Mouse (Mus musculus) lung, postnatal 14 days (tissue): ENCODE data around the gene Fkbp5.

Source experiments
- DNase-seq: peaks from one replicate; pipeline ENCODE4 v3.0.0; 2021

Fkbp5 gene

GRCm38 (mm10) chr17:28500465-28500864, 16.9 kb downstream of the Fkbp5 start:
- DNase-seq = no peak

- no peak for DNase-seq
Measured at GRCm38 (mm10) chr17:28499190-28499589, 18.1 kb downstream of the Fkbp5 start.

GRCm38 (mm10) chr17:28495832-28496231, 21.5 kb downstream of the Fkbp5 start:
- no peak for DNase-seq

DNA sequence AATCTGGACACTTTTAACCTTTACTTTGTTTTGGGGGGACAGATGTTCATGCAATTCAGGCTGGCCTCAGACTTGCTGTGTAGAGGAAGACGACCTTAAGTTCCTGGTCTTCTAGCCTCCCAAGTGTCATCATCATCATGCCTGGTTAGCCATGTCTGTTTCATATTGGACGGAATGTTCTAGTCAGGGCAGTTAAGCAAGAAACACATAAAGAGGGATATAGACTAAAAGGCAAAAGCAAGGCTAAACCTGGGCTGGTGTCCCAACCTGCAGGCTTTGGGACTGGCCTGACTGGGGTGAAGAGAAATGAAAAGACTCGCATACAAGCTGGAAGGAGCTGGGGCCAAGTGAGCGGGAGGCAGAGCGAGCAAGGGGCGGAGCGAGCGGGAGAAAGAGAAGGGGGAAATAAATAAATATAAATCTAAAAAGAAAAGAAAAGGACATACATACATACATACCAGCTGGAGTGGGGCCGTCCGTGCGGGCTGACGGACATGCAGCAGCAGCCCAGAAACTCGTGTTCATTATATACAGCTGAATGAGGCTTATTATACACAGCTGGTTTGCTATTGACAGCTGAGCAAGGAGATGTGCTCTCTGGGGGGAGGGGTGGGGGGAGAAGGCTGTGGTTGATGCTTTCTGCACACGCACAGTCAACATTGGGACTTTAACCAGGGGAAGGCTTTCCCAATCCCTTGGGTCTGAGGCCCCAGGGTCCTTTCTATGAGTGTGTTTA, 26.1 kb downstream of the Fkbp5 start:
- DNase-seq = no peak

DNA sequence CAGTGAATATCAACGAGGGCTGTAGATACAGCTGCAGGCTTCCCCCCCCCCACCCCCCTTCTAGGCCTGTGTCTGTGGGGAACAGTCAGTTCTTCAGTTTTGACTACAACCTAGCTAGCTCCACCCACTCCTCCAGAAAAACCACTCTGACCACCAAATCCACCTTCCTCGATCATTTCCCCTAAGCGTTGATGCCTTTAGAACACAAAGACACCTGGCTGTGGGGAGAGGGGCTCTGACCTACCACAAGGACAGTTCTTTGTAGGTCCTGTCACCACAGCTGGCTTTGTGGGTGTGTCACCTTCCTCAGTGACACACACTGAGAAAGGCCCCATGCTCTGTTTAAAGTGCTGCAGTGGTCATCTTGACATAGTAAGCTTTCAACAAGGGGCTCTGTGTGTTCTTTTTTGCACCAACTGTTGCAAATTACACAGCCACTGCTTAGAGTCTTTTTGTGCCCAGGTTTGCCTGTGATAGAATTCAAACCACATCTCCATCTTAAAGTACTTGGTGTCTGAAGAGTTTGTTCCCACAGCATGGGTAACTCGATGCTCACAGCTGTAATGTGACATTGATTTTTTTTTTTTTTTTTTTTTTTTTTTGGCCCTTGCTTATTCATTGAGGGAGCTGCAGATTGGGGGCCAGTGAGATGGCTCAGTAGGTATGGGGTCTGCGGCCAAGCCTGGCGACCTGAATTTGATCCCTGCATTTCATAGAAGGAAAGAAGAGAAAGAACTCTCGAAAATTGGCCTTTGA, 28.9 kb downstream of the Fkbp5 start:
- no peak for DNase-seq

DNA sequence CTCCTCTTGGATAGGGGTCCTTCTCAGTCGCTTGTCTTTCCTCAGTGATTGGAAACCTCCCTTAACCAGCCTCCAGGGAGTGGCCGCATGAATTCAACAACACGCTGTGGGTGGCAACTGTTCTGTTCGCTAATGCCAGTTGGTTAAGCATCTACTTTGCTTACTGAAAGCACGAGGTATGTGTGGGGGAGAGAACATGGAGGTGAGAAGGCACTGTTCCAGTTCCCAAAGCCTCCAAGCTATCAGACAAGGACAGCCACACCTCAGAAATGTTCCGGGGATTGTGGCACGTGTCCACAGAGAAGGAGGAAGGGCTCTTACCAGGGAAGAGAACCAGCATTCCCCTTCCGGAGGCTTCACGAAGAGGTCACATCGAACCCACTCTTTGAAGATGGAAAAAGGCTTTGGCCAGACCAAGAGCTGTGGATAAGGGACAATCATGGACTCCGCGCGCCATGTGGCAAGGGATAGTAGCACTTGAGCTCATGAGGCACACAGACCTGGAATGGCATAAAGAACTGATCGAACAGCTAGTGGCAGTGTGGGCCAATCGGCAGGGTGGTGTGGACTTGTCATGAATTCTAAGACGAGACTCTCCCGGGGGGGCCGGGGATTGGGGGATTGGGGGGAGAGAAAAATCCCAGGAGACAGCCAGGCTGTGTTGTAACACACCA, 29.6 kb downstream of the Fkbp5 start:
- DNase-seq = no peak

GRCm38 (mm10) chr17:28486720-28487119, 30.6 kb downstream of the Fkbp5 start:
- no peak for DNase-seq

DNA sequence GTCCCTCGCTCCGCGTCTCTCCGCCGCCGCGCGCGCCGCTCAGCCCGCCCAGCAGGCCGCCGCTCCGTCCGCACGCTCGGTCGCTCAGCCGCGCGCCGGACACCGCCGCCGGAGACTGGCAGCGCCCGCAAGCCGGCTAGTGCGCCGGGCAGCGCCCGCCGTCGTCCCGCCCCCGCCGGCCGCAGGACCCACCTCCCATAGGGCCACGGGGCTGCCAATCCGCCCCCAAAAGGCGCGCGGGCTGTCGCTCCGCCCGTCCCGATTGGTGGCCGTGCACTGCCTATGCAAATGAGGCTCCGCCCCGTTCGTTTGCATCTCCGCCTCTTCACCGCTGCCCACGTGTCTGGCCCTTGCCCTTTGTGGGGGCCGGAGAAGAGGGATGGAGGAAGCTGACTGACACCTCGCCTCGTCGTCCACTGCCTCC, 31.3 kb downstream of the Fkbp5 start:
- DNase-seq = peak; percentile 98

GRCm38 (mm10) chr17:28485446-28485948, 31.8 kb downstream of the Fkbp5 start:
- peak; percentile 45 for DNase-seq

- peak; percentile 54 for DNase-seq
Measured at GRCm38 (mm10) chr17:28484704-28485445, 32.5 kb downstream of the Fkbp5 start.

DNA sequence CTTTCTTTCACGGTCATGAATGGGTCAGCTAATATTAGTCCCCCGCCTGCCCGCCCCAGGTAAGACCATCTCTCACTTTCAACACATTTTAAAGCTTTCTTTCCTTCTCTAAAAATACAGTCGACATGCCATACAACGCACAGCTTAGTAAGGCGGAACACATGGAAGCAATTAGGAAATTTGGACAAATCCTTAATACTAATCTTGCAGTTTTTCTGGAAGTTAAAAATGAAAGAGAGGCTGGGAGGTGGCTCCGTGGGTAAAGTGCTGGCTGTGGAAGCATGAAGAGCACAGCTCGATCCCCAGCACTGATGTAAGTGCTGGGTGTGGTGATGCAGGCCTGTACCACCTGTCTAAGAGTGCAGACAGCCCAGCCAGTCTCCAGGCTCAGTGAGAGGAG, 39.9 kb downstream of the Fkbp5 start:
- no peak for DNase-seq

GRCm38 (mm10) chr17:28476441-28476840, 40.9 kb downstream of the Fkbp5 start:
- no peak for DNase-seq

DNA sequence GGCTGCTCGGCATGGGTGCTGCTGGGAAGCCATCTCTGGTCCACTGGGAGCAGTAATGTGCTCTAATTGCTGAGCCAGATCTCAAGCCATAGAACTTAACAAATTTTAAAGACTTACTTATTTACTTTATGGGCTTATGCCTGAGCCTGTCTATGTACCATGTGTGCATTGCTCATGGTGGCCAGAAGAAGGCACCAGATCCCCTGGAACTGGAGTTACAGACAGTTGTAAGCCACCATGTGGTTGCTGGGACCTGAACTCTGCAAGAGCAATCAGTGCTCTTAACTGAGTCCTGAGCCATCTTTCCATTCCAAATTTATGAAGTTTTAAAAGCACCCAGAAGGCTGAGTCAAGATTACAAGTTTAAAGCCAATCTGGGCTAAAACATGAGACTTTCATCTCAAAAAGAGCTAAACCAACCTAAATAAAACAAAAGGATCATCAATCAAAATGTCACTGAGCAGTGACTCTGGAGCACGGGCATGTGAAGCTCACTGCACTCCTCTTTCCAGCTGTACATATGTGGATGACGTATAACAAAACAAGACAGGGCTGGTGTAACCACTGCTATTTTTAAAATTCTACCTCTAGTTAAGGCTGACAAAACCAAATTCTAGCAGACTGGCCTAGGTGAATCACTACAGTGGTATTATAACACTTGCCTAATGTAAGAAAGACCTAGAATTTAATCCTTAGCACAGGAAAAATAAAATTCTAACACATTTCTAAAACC, 41.6 kb downstream of the Fkbp5 start:
- DNase-seq = no peak

DNA sequence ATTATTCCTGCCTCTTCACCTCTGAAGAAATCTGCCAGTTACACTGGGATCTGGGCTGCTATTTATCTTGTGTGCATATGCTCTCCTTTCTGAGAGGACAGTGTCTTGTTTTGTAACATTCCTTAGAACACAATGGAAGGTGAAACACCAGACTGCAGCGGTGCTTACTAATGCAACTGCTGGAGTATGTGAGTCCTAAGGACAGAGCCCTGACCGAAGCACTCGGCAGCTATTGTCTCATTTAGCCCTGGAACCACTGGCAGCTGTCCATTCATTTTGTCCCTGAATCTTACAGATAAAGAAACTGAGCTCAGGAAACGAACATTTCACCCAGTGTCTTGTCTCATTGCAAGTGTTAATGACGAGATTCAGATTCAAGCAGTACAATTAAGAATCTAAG, 44.6 kb downstream of the Fkbp5 start:
- DNase-seq = no peak

DNA sequence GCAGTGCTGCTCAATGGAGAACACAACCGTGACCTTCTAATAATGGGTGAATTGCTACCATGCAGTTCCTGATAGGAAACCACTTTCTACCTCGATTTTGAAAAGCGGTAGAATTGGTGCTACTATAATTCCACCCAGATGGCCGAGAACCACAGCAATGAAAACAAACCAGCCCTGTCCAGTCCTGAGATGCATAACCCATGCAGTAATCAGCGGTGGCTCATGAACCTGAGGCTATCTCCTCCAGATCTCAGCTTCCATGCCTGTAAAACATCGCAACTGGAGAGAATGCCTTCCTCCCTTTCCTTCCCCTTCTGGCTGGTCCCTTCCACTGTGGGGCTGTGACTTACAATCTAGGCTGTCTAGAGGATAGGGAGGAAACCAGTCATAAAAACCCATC, 46.5 kb downstream of the Fkbp5 start:
- no peak for DNase-seq

DNA sequence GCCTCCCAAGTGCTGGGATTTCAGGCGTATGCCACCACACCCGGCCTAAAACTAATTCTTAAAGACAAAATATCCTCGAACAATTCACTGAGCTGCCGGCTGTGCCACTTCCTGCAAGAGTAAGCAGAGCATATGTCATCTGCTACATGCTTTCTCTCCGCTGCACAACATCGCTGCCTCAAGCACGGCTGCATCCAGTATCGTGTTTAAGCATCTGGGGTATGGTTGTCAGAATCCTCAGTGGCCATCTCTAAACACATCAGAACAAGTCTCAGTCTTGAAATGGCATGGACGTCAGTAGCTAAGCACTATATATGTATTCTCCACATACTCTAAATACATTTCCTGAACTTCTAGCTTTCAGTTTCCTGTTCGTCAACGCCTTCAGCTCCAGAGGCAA, 49.6 kb downstream of the Fkbp5 start:
- no peak for DNase-seq

DNA sequence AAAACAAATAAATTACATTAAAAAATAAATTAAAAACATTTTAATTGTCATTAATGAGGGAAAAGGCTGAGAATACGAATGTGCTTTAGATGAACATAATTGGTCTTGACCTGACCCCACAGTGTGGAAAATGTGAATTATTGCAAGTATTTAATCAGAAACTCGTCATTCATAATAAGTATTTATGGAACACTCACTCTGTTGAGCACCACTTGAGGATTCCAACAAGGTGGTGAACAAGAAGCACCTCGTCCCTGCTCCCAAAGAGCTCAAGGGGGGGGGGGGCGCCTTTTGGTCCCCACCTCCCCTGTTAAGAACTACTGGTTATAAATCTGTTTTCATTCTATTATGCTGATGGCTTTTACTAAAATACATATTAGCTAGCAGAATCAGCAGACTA, 51.4 kb downstream of the Fkbp5 start:
- no peak for DNase-seq

- no peak for DNase-seq
Measured at GRCm38 (mm10) chr17:28463701-28464443, 53.5 kb downstream of the Fkbp5 start.

- no peak for DNase-seq
Measured at GRCm38 (mm10) chr17:28460388-28460787, 56.9 kb downstream of the Fkbp5 start.

DNA sequence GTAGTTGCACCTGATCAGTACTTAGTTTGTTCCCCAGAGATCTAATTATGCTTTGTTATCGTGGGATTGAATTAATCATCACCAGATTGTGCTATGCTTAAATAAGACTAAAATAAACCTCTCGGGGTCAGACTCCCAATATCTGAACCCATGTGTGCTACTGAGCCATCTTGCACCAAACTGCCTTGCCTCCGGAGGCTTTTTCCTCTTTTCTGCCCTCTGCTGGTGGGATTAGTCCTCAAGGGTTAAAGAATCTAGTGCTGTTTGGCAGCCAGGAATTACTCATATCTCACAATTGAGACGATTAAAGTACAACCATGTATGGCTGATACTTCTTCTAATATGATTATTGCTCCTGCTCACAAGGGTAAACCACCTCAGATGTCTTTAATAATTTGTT, 62.2 kb downstream of the Fkbp5 start:
- peak; percentile 77 for DNase-seq

GRCm38 (mm10) chr17:28452889-28453288, 64.4 kb downstream of the Fkbp5 start:
- DNase-seq = no peak
